Mouse (Mus musculus) liver, embryonic 14.5 days (tissue): ENCODE measurements at regions not wholly inside any gene's neighbourhood (a gene's known extent, or its start where the extent isn't known, plus 50 kb on each side); places are given as distances from the start of the nearest gene placed in this dataset.

ENCODE experiments used
- ATAC-seq: fragments of 200-750 bp; cut with Nextera tagmentation; 2 replicates; pipeline ENCODE4 v1.8.0; 2017; ENCODE audit warnings: moderate number of reproducible peaks, mild to moderate bottlenecking, moderate library complexity; ENCODE audit not compliant: insufficient read depth
- DNase-seq, 3 experiments: peaks; one replicate each; pipeline ENCODE4 v3.0.0-alpha.2; 2012 to 2013; ENCODE audit warnings: low read depth in 3 of 3, low spot score in 3 of 3
- H3K27ac ChIP-seq: fragments of 300-500 bp; sonication (generic); 2 replicates; pipeline ENCODE4 v1.5.1; 2014; ENCODE audit warnings: moderate library complexity, mild to moderate bottlenecking, control low read depth, inconsistent platforms
- H3K27me3 ChIP-seq: fragments of 300-500 bp; sonication (generic); 2 replicates; pipeline ENCODE4 v1.6.1; 2014; ENCODE audit warnings: mild to moderate bottlenecking, low read length, moderate library complexity; ENCODE audit not compliant: control insufficient read depth, insufficient read depth
- H3K36me3 ChIP-seq: fragments of 300-500 bp; sonication (generic); replicated peaks from 2 replicates; pipeline ENCODE4 v1.6.1; 2014; ENCODE audit warnings: low read depth; ENCODE audit not compliant: control insufficient read depth, insufficient read depth
- H3K4me1 ChIP-seq, 2 experiments: fragments of 200-500 bp in 1 of 2; fragments of 300-500 bp in 1 of 2; sonication (generic) in 1 of 2; replicated peaks; 2 replicates each; pipeline ENCODE4 v1.6.1; 2012 to 2014; ENCODE audit warnings: antibody characterized with exemption in 1 of 2, inconsistent platforms in 1 of 2, low read length in 1 of 2; ENCODE audit not compliant: control insufficient read depth in 2 of 2, insufficient read depth in 2 of 2
- H3K4me2 ChIP-seq: fragments of 300-500 bp; sonication (generic); 2 replicates; pipeline ENCODE4 v1.6.1; 2014; ENCODE audit warnings: low read depth, mild to moderate bottlenecking, control low read depth, moderate library complexity
- H3K4me3 ChIP-seq, 2 experiments: fragments of 200-500 bp in 1 of 2; fragments of 300-500 bp in 1 of 2; sonication (generic) in 1 of 2; 2 replicates each; pipeline ENCODE4 v1.5.1; 2012 to 2014; ENCODE audit warnings: low read depth in 2 of 2, low read length in 2 of 2, mild to moderate bottlenecking in 2 of 2, control low read depth in 1 of 2, inconsistent platforms in 1 of 2, moderate library complexity in 1 of 2; ENCODE audit not compliant: insufficient read depth in 1 of 2
- H3K9ac ChIP-seq: fragments of 300-500 bp; sonication (generic); replicated peaks from 2 replicates; pipeline ENCODE4 v1.6.1; 2014; ENCODE audit warnings: mild to moderate bottlenecking, control low read depth, moderate library complexity
- H3K9me3 ChIP-seq: fragments of 300-500 bp; sonication (generic); 2 replicates; pipeline ENCODE4 v1.6.1; 2016; ENCODE audit warnings: low read length, mixed read lengths; ENCODE audit not compliant: control insufficient read depth
- CTCF ChIP-seq: IDR thresholded peaks from 2 replicates; pipeline ENCODE4 v1.5.1; 2016; ENCODE audit warnings: antibody characterized with exemption, low read depth, control low read depth
- EP300 ChIP-seq: IDR thresholded peaks from 2 replicates; pipeline ENCODE4 v1.6.1; 2016; ENCODE audit warnings: antibody characterized with exemption, low read depth
- WGBS: fragments of 180-500 bp; shearing (Covaris S2); extraction: QIAGEN DNeasy Blood & Tissue Kit; methylation state at CpG from one replicate; pipeline ENCODE4 v1.1.7; 2014; ENCODE audit not compliant: insufficient replicate concordance; 5-methylcytosine and 5-hydroxymethylcytosine counted together

- H3K9ac ChIP-seq = no peak overlapping the region
- no peaks in the 10 kb centered on the region for H3K27me3 ChIP-seq
- H3K9me3 ChIP-seq = no peaks in the 10 kb centered on the region
- H3K36me3 ChIP-seq = no peaks in the 10 kb centered on the region
- no peak overlapping the region for H3K4me3 ChIP-seq
- no peak for ATAC-seq
- H3K4me1 ChIP-seq = peaks cover 0 to 3% of the 10 kb centered on the region in 2 experiments; a peak in 1 of 4 replicates
- no peak for DNase-seq
- 54% methylated on average over 2 of the region's 2 CpGs for WGBS
- TF ChIP-seq EP300 (no peak), CTCF (no peak)
- no peak overlapping the region for H3K27ac ChIP-seq
- H3K4me2 ChIP-seq = no peak overlapping the region
These were observed 79.1 kb upstream of the Klf9 start for GRCm38 (mm10) chr19:23061906-23062305.

- no peaks in the 10 kb centered on the region for H3K27me3 ChIP-seq
- ATAC-seq (no peak), DNase-seq (no peak)
- no peak overlapping the region for H3K27ac ChIP-seq
- WGBS = 53% methylated on average over 5 of the region's 5 CpGs
- no peak overlapping the region for H3K4me2 ChIP-seq
- no peaks in the 10 kb centered on the region for H3K9me3 ChIP-seq
- TF ChIP-seq CTCF = no peak
- no peak for TF ChIP-seq EP300
- H3K36me3 ChIP-seq = no peaks in the 10 kb centered on the region
- H3K9ac ChIP-seq = no peak overlapping the region
- no peaks in the 10 kb centered on the region for H3K4me1 ChIP-seq
- H3K4me3 ChIP-seq = no peak overlapping the region
These were observed 78.2 kb upstream of the Klf9 start for GRCm38 (mm10) chr19:23062851-23063250.

GRCm38 (mm10) chr19:23065548-23065947 is 75.5 kb upstream of the Klf9 start:
- DNase-seq (no peak), ATAC-seq (no peak)
- Histone ChIP-seq H3K4me2 (no peak overlapping the region), H3K9ac (no peak overlapping the region), H3K4me3 (no peak overlapping the region), H3K27ac (no peak overlapping the region), H3K9me3 (no peaks in the 10 kb centered on the region), H3K27me3 (no peaks in the 10 kb centered on the region), H3K4me1 (no peaks in the 10 kb centered on the region), H3K36me3 (no peaks in the 10 kb centered on the region)
- WGBS = 43% methylated on average over 5 of the region's 5 CpGs
- TF ChIP-seq CTCF (no peak), EP300 (no peak)

GRCm38 (mm10) chr19:23066726-23067125 is 74.3 kb upstream of the Klf9 start:
- H3K27me3 ChIP-seq = no peaks in the 10 kb centered on the region
- H3K27ac ChIP-seq = no peak overlapping the region
- no peak overlapping the region for H3K9ac ChIP-seq
- no peaks in the 10 kb centered on the region for H3K36me3 ChIP-seq
- no peaks in the 10 kb centered on the region for H3K4me1 ChIP-seq
- H3K9me3 ChIP-seq = no peaks in the 10 kb centered on the region
- no peak for ATAC-seq
- DNase-seq = no peak
- TF ChIP-seq EP300 (no peak), CTCF (no peak)
- 64% methylated on average over 2 of the region's 2 CpGs for WGBS
- no peak overlapping the region for H3K4me2 ChIP-seq
- no peak overlapping the region for H3K4me3 ChIP-seq

GRCm38 (mm10) chr19:23068600-23068999 is 72.4 kb upstream of the Klf9 start:
- Histone ChIP-seq H3K9me3 (no peaks in the 10 kb centered on the region), H3K36me3 (no peaks in the 10 kb centered on the region), H3K4me3 (no peak overlapping the region), H3K27me3 (no peaks in the 10 kb centered on the region), H3K27ac (no peak overlapping the region), H3K4me1 (no peaks in the 10 kb centered on the region), H3K4me2 (no peak overlapping the region), H3K9ac (no peak overlapping the region)
- DNase-seq = no peak
- WGBS = 48% methylated on average over 3 of the region's 3 CpGs
- no peak for TF ChIP-seq CTCF
- no peak for TF ChIP-seq EP300
- no peak for ATAC-seq

- no peaks in the 10 kb centered on the region for H3K4me1 ChIP-seq
- H3K27ac ChIP-seq = no peak overlapping the region
- H3K4me2 ChIP-seq = no peak overlapping the region
- H3K27me3 ChIP-seq = no peaks in the 10 kb centered on the region
- no peak overlapping the region for H3K4me3 ChIP-seq
- TF ChIP-seq EP300 = no peak
- no peak for TF ChIP-seq CTCF
- H3K36me3 ChIP-seq = no peaks in the 10 kb centered on the region
- ATAC-seq = no peak
- WGBS = 57% methylated on average over 1 of the region's 1 CpGs
- DNase-seq = no peak
- no peak overlapping the region for H3K9ac ChIP-seq
- H3K9me3 ChIP-seq = no peaks in the 10 kb centered on the region
These were observed 71.4 kb upstream of the Klf9 start for GRCm38 (mm10) chr19:23069656-23070055.
